In the genomic region with DNA sequence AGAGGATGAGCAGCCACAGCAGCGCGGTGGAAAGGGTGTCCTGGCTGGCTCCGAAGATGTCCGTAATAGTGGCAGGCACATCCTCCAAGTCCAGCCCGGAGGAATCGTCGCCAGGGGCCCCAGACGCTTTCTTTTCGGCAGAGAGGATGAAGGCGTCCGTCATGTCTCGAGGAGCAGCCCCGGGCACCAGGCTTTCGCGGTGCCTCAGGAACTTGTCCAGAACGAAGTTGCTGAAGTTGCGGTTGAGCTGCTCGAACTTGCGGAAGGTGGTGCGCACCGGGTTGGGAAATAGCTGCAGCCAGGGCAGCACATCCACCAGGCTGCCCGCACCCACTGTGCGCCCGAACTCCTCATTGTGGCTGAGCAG, we compare ENCODE assay signal across 8 mouse cellular contexts. TPM values are rescaled to one million over a fixed set of nuclear protein-coding genes. Genes with fewer than 3 reads are reported as not detected.
DNase-seq lines count a peak whose midpoint lies in the region; ATAC-seq lines count a peak whose summit lies in the region.

No protein-coding gene starts in this region.

- no peak for DNase-seq in heart, embryonic 10.5 days (ENCODE audit: low spot score)
- no peak for DNase-seq in heart, adult 11 months
- DNase-seq in heart, postnatal 14 days: peak; percentile 11 to 12
- DNase-seq in retina, embryonic 14.5 days (ENCODE audit: low spot score): no peak
- no peak for DNase-seq in urinary bladder, postnatal 4 days (ENCODE audit: low spot score in 2 of 2)

- under 1% methylated on average over 24 of the region's 24 CpGs for WGBS in heart, embryonic 10.5 days
- 2% methylated on average over 24 of the region's 24 CpGs for WGBS in liver, embryonic 16.5 days (ENCODE audit: insufficient replicate concordance)

- H3K27me3 ChIP-seq in heart, embryonic 10.5 days (ENCODE audit: insufficient read depth, poor library complexity, severe bottlenecking): peaks cover 82% of the 10 kb centered on the region
- peaks cover 70% of the 10 kb centered on the region for H3K27me3 ChIP-seq in liver, embryonic 16.5 days (ENCODE audit: control insufficient read depth, insufficient read depth, low read depth, low read length)

- intact Hi-C loops in heart, postnatal 14 days (cut with DNase I): no loop called here

- H3K4me3 ChIP-seq in heart, embryonic 10.5 days: peak overlapping the region; percentile 65
- no peak overlapping the region for H3K4me3 ChIP-seq in liver, embryonic 16.5 days (ENCODE audit: low read depth, low read length)

- ATAC-seq in common myeloid progenitor, adult 5-6 weeks (replicated peaks; ENCODE audit: low read depth, poor library complexity, severe bottlenecking): peak; percentile 40
- ATAC-seq in liver, embryonic 16.5 days (ENCODE audit: low read depth): no peak
- ATAC-seq in activated CD4-positive, CD25-positive, alpha-beta regulatory T cell, adult 4 months: no peak

- H3K9me3 ChIP-seq in heart, embryonic 10.5 days: no peaks in the 10 kb centered on the region
- no peaks in the 10 kb centered on the region for H3K9me3 ChIP-seq in liver, embryonic 16.5 days (replicated peaks; ENCODE audit: control insufficient read depth, low read length)

- peak overlapping the region; percentile 33; the same call in 1 of the 2 replicates for H3K27ac ChIP-seq in heart, embryonic 10.5 days
- no peak overlapping the region for H3K27ac ChIP-seq in liver, embryonic 16.5 days (ENCODE audit: low read length)

- H3K9ac ChIP-seq in liver, embryonic 16.5 days (ENCODE audit: low read depth, low read length): no peak overlapping the region

- H3K4me2 ChIP-seq in liver, embryonic 16.5 days (ENCODE audit: low read depth, low read length): peak overlapping the region; percentile 48

- H3K36me3 ChIP-seq in heart, embryonic 10.5 days: no peaks in the 10 kb centered on the region
- H3K36me3 ChIP-seq in liver, embryonic 16.5 days (ENCODE audit: control insufficient read depth, insufficient read depth): no peaks in the 10 kb centered on the region

- H3K4me1 ChIP-seq in heart, embryonic 10.5 days: peaks cover 37% of the 10 kb centered on the region
- H3K4me1 ChIP-seq in liver, embryonic 16.5 days (ENCODE audit: control insufficient read depth, low read depth, low read length): no peaks in the 10 kb centered on the region; the same call in 1 of the 2 replicates

RNA-seq across cellular contexts. Expression of a gene that starts 1.6 kb away (rescaled TPM):
- 1.0 and 6.1 TPM in 2 replicates for polyA plus RNA-seq in heart, embryonic 10.5 days (2016; fragmentation: Nextera tagmentation; extraction: Ambion mirVana)
- 0.14 TPM in 1 of 2 replicates, not detected in the other for total RNA-seq in common myeloid progenitor, adult 5-6 weeks (2017)
- 1 to 10 TPM; 2.7 to 5.1 TPM for total RNA-seq in heart, postnatal 14 days (2021)
- 0.16 and 0.22 TPM in 2 replicates for polyA plus RNA-seq in liver, embryonic 16.5 days (2015; fragmentation: Nextera tagmentation; extraction: Ambion mirVana)
- not detected for polyA plus RNA-seq in activated CD4-positive, CD25-positive, alpha-beta regulatory T cell, adult 4 months (2017; shearing (Covaris generic))

Comparison
In these comparisons a context has a peak if more than half of its experiments do, and no peak if none do; other contexts are left out.
1. DNase-seq: peak in heart, postnatal 14 days (2 of 2); none in heart, embryonic 10.5 days (single experiment), heart, adult 11 months (single experiment), retina, embryonic 14.5 days (single experiment) and urinary bladder, postnatal 4 days (0 of 2).